Mouse (Mus musculus): ENCODE measurements around the gene Gm15737. TPM values are rescaled to one million over a fixed set of nuclear protein-coding genes. Genes with fewer than 3 reads are reported as not detected.

The Gm15737 gene
- polyA plus RNA-seq, 1 experiment from 2014 or later: not detected

DNA sequence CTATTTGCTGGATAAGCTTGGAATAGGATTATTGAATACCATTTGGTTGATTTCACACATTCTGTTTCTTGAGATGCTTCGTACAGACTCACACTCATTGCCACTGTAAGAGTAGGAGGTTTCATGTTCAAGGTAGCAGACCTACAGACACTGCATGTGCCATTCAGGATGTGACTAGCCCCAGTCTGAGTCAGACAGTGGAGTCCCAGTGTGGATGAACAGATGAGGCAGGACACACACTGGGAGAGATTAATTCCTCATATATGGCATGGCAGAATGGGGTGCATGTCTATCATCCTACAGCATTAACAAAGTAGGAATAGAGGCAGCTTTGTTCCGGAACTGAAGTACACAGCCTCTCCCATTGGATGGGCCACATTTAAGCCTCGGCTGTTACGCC is 8.1 kb downstream of the Gm15737 start:
- Histone ChIP-seq H3K4me3 (no peak overlapping the region), H3K4me1 (no peaks in the 10 kb centered on the region), H3K9me3 (replicated peaks) (no peaks in the 10 kb centered on the region), H3K36me3 (0 out of 2 replicates have a peak, but pooled peaks cover 3% of the 10 kb centered on the region), H3K27ac (no peak overlapping the region), H3K9ac (no peak overlapping the region), H3K27me3 (no peaks in the 10 kb centered on the region), H3K4me2 (replicated peaks) (no peak overlapping the region)
- no peak for ATAC-seq (ENCODE audit: low FRiP score)
- WGBS: 96% methylated on average over 4 of the region's 4 CpGs

- no peak for ATAC-seq (ENCODE audit: low FRiP score)
- H3K36me3 ChIP-seq: 0 out of 2 replicates have a peak, but pooled peaks cover 3% of the 10 kb centered on the region
- no peak overlapping the region for H3K4me3 ChIP-seq
- no peaks in the 10 kb centered on the region for H3K27me3 ChIP-seq
- no peak overlapping the region for H3K4me2 ChIP-seq (replicated peaks)
- peaks cover 6% of the 10 kb centered on the region; the same call in 1 of the 2 replicates for H3K4me1 ChIP-seq
- H3K27ac ChIP-seq: no peak overlapping the region
- no peak overlapping the region for H3K9ac ChIP-seq
- 97% methylated on average over 5 of the region's 5 CpGs for WGBS
- no peaks in the 10 kb centered on the region for H3K9me3 ChIP-seq (replicated peaks)
These were observed 9.6 kb downstream of the Gm15737 start for GRCm38 (mm10) chr6:92878771-92879170.

DNA sequence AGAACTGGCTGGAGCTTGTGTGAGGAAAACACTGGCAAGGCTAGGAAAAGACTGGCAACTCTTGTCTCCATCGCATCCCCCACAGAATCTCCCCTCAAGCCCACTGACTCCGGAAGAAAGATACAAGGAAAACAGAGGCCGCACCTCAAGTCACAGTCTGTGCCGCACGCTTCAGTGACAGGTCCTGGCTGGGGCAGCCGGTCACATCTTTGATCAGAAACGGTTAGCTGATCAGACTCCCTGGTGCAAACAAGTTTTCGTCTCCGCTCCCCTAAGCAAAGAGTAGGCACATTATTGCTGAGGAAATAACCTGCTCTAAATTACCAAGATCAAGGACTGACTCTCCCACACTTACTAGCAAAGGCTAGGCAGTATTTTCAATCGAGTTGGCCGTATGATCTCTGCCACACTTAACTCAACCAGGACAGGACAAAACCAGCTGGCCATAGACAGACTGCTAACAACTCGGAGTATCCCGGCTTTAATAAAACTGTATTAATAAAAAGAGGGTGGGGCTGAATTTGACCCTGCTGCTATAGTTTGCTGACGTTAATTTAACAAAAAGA is 10.6 kb downstream of the Gm15737 start:
- Histone ChIP-seq H3K27ac (no peak overlapping the region), H3K9ac (no peak overlapping the region), H3K9me3 (replicated peaks) (no peaks in the 10 kb centered on the region), H3K4me3 (no peak overlapping the region), H3K4me1 (peaks cover 6% of the 10 kb centered on the region; the same call in 1 of the 2 replicates), H3K4me2 (replicated peaks) (no peak overlapping the region), H3K27me3 (no peaks in the 10 kb centered on the region), H3K36me3 (0 out of 2 replicates have a peak, but pooled peaks cover 3% of the 10 kb centered on the region)
- 74% methylated on average over 14 of the region's 14 CpGs for WGBS
- ATAC-seq (ENCODE audit: low FRiP score): no peak

GRCm38 (mm10) chr6:92882446-92882845 is 13.3 kb downstream of the Gm15737 start:
- Histone ChIP-seq H3K9me3 (replicated peaks) (no peaks in the 10 kb centered on the region), H3K4me1 (peaks cover 6% of the 10 kb centered on the region; the same call in 1 of the 2 replicates), H3K9ac (no peak overlapping the region), H3K36me3 (no peaks in the 10 kb centered on the region), H3K27me3 (no peaks in the 10 kb centered on the region), H3K4me3 (no peak overlapping the region), H3K27ac (no peak overlapping the region), H3K4me2 (replicated peaks) (no peak overlapping the region)
- 81% methylated on average over 5 of the region's 5 CpGs for WGBS
- ATAC-seq (ENCODE audit: low FRiP score): no peak

- H3K36me3 ChIP-seq: no peaks in the 10 kb centered on the region
- no peak overlapping the region for H3K4me3 ChIP-seq
- H3K27ac ChIP-seq: no peak overlapping the region
- ATAC-seq (ENCODE audit: low FRiP score): no peak
- no peak overlapping the region for H3K4me2 ChIP-seq (replicated peaks)
- H3K27me3 ChIP-seq: no peaks in the 10 kb centered on the region
- H3K4me1 ChIP-seq: peaks cover 6% of the 10 kb centered on the region; the same call in 1 of the 2 replicates
- H3K9ac ChIP-seq: no peak overlapping the region
- 38% methylated on average over 9 of the region's 9 CpGs for WGBS
- no peaks in the 10 kb centered on the region for H3K9me3 ChIP-seq (replicated peaks)
These were observed 14.2 kb downstream of the Gm15737 start for GRCm38 (mm10) chr6:92883131-92883900.

DNA sequence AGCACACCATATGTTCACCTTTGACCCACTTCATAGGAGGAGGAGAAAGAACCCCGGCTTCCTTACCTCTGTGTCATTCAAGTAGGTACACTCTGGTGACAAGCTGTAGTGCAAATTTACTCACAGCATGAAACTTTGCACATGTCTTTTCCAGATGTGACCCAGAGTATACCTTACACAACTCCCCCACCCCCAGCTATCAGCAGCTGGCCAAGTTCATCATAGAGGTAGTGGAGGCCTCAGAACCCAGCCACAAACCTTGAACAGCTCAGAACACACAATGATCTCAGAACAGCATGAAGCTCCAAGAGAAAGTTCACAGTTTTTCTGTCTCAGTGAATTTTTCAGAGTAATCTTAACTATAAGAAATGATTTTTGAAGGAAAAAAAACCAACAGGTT is 22.4 kb downstream of the Gm15737 start:
- WGBS: 70% methylated on average over 1 of the region's 1 CpGs
- H3K9me3 ChIP-seq (replicated peaks): no peaks in the 10 kb centered on the region
- H3K36me3 ChIP-seq: no peaks in the 10 kb centered on the region
- ATAC-seq (ENCODE audit: low FRiP score): no peak
- H3K9ac ChIP-seq: no peak overlapping the region
- no peaks in the 10 kb centered on the region for H3K27me3 ChIP-seq
- H3K4me2 ChIP-seq (replicated peaks): no peak overlapping the region
- no peak overlapping the region for H3K27ac ChIP-seq
- no peak overlapping the region for H3K4me3 ChIP-seq
- no peaks in the 10 kb centered on the region for H3K4me1 ChIP-seq

DNA sequence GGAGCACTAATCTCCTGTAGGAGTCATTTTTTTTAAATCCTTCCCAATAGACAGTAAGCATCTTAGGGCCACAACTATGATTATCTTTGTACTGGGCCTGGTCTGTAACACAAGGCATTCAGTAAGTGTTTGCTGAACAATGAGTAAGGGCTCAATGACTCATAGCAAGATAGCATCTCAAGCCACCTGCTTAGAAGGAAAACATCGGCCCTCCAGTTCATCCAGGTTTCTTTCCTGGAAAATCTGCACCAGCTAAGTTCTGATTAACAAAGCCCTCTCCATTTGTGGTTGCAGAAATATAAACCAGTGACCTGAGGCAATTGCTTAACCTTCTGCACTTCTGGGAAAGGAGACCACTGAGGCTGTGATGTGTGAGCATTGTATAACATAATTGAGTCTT is 34.9 kb downstream of the Gm15737 start:
- Histone ChIP-seq H3K4me1 (0 out of 2 replicates have a peak, but pooled peaks cover 4% of the 10 kb centered on the region), H3K9ac (no peak overlapping the region), H3K27ac (no peak overlapping the region), H3K27me3 (no peaks in the 10 kb centered on the region), H3K36me3 (no peaks in the 10 kb centered on the region), H3K4me3 (no peak overlapping the region), H3K4me2 (replicated peaks) (no peak overlapping the region), H3K9me3 (replicated peaks) (no peaks in the 10 kb centered on the region)
- ATAC-seq (ENCODE audit: low FRiP score): no peak
- 76% methylated on average over 1 of the region's 1 CpGs for WGBS

DNA sequence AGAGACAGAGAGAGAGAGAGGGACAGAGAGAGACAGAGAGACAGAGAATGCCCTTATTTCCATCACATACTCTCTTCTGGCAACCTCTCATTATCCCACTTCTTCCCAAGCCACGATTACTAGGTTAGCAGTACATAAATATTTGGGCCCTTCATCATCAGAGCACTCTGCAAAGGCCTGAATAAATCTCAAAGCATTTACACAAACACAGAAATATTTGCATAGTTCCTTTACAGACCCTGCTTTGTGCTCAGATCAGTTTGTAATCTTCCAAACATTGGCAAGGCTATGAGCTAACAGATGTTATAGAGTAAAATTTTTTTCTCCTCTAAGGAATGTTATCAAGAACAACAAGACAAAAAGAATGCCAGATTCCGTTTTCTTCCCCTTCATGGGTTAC is 35.3 kb downstream of the Gm15737 start:
- H3K9ac ChIP-seq: no peak overlapping the region
- no peak overlapping the region for H3K4me2 ChIP-seq (replicated peaks)
- no peaks in the 10 kb centered on the region for H3K27me3 ChIP-seq
- no peaks in the 10 kb centered on the region for H3K9me3 ChIP-seq (replicated peaks)
- 52% methylated on average over 2 of the region's 2 CpGs for WGBS
- no peak for ATAC-seq (ENCODE audit: low FRiP score)
- H3K4me3 ChIP-seq: no peak overlapping the region
- no peaks in the 10 kb centered on the region for H3K36me3 ChIP-seq
- no peak overlapping the region for H3K27ac ChIP-seq
- H3K4me1 ChIP-seq: 0 out of 2 replicates have a peak, but pooled peaks cover 4% of the 10 kb centered on the region

GRCm38 (mm10) chr6:92905922-92906321 is 36.8 kb downstream of the Gm15737 start:
- Histone ChIP-seq H3K36me3 (no peaks in the 10 kb centered on the region), H3K9me3 (replicated peaks) (no peaks in the 10 kb centered on the region), H3K4me1 (0 out of 2 replicates have a peak, but pooled peaks cover 4% of the 10 kb centered on the region), H3K9ac (no peak overlapping the region), H3K4me2 (replicated peaks) (no peak overlapping the region), H3K27me3 (no peaks in the 10 kb centered on the region), H3K27ac (no peak overlapping the region), H3K4me3 (no peak overlapping the region)
- 25% methylated on average over 5 of the region's 5 CpGs for WGBS
- ATAC-seq (ENCODE audit: low FRiP score): no peak

DNA sequence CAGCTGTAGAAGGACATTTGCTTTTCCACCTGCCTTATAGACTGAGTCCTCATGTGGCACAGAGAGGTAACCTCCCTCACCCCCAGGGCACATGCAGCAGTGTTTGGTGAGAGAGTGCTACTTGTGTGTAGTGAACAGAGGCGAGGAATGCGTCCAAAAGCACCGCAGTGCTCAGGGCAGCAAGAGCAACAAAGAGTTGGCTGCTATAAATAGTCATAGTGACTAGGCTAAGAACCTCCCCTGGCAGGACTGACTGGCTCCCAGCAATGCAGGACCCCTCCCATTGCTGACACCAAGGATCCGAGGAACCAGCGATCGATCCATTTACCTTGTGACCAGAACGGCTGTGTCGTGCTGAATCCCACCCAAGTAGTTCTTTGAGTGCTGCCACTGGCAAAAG is 40.2 kb downstream of the Gm15737 start:
- WGBS: 63% methylated on average over 8 of the region's 8 CpGs

DNA sequence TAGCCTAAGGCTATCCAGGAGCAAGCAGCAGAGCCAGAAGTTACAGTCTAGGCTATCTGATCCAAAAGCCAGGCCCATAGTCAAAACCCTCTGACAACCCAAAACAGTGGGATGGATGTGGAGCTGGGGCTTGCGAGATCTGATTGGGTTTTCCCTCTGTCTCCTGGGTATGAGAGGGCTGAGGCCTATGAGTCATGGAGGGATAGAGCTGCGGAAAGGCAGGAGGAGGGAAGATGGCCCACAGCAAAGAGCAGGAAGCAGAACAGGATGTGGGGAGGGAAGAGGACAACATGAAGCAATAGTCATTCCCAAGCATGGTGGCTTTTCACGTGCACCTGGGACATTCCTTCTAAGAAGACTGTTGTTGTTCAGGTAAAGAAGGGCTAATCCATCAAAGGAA is 41.5 kb downstream of the Gm15737 start:
- 87% methylated on average over 3 of the region's 3 CpGs for WGBS
- Histone ChIP-seq H3K4me2 (replicated peaks) (no peak overlapping the region), H3K27me3 (no peaks in the 10 kb centered on the region), H3K9me3 (replicated peaks) (no peaks in the 10 kb centered on the region), H3K4me3 (no peak overlapping the region), H3K36me3 (no peaks in the 10 kb centered on the region), H3K4me1 (0 out of 2 replicates have a peak, but pooled peaks cover 4% of the 10 kb centered on the region), H3K27ac (no peak overlapping the region), H3K9ac (no peak overlapping the region)
- no peak for ATAC-seq (ENCODE audit: low FRiP score)

More for the DNA sequence above, 40.2 kb downstream of the Gm15737 start:
- no peak overlapping the region for H3K9ac ChIP-seq
- no peaks in the 10 kb centered on the region for H3K36me3 ChIP-seq
- no peak overlapping the region for H3K4me2 ChIP-seq (replicated peaks)
- no peaks in the 10 kb centered on the region for H3K9me3 ChIP-seq (replicated peaks)
- no peak overlapping the region for H3K27ac ChIP-seq
- H3K4me3 ChIP-seq: no peak overlapping the region
- H3K4me1 ChIP-seq: 0 out of 2 replicates have a peak, but pooled peaks cover 4% of the 10 kb centered on the region
- no peaks in the 10 kb centered on the region for H3K27me3 ChIP-seq
- no peak for ATAC-seq (ENCODE audit: low FRiP score)

GRCm38 (mm10) chr6:92920938-92921689 is 52.0 kb downstream of the Gm15737 start:
- H3K27ac ChIP-seq: no peak overlapping the region
- no peak overlapping the region for H3K9ac ChIP-seq
- no peaks in the 10 kb centered on the region for H3K4me1 ChIP-seq
- WGBS: 72% methylated on average over 10 of the region's 10 CpGs
- H3K9me3 ChIP-seq (replicated peaks): no peaks in the 10 kb centered on the region
- H3K27me3 ChIP-seq: no peaks in the 10 kb centered on the region
- H3K4me3 ChIP-seq: no peak overlapping the region
- ATAC-seq (ENCODE audit: low FRiP score): no peak
- H3K4me2 ChIP-seq (replicated peaks): no peak overlapping the region
- H3K36me3 ChIP-seq: no peaks in the 10 kb centered on the region
